Mouse (Mus musculus) testis, adult 2 months (tissue): Measurements from ENCODE around the gene Acsl1.

Source experiments
- CTCF ChIP-seq: fragments of 200-500 bp; IDR thresholded peaks from 2 replicates; pipeline ENCODE4 v1.5.1; 2012; ENCODE audit warnings: low read depth, mild to moderate bottlenecking, inconsistent platforms, low read length, moderate library complexity; ENCODE audit not compliant: control insufficient read depth, insufficient read depth, insufficient replicate concordance
- POLR2A ChIP-seq: fragments of 200-500 bp; IDR thresholded peaks from 2 replicates; pipeline ENCODE4 v1.6.1; 2012; ENCODE audit warnings: low read depth, mild to moderate bottlenecking, inconsistent platforms, low read length, moderate library complexity; ENCODE audit not compliant: control insufficient read depth

DNA sequence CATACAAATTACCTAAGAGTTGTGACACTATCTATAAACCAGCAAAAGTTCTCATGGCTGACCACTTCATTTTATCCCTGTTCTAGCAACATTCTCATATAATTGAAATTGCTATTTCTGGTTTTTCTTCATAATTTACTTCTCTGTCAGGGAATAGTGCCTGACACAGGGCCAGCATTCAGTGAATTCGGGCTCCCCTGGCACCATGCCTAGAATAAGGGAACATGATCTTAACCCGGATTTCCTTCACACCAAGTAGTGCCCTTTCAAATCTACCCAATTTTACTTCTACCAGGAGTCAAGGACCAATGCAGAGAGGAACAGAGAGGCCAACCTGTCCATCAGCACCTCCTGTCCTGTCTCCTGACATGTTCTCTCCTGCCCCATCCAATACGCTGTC lies 114.7 kb downstream of the Acsl1 start:
- TF ChIP-seq CTCF (no peak), POLR2A (no peak)
